Mouse (Mus musculus): ENCODE results near the gene Gm11273.
"Not testable (repeated sequence)": the region's sequence is repeated elsewhere in the genome, so short reads cannot be mapped to it uniquely, and the experiment has no call there.

The Gm11273 gene

GRCm38 (mm10) chr13:21501182-21501581 lies at the start of gene Gm11273:
Gene Gm11273 (minus strand): TSS chr13:21501418.
- not testable (repeated sequence) for DNase-seq

- DNase-seq, result no peak
Observed at GRCm38 (mm10) chr13:21550416-21551110, 49.3 kb upstream of the Gm11273 start.

DNA sequence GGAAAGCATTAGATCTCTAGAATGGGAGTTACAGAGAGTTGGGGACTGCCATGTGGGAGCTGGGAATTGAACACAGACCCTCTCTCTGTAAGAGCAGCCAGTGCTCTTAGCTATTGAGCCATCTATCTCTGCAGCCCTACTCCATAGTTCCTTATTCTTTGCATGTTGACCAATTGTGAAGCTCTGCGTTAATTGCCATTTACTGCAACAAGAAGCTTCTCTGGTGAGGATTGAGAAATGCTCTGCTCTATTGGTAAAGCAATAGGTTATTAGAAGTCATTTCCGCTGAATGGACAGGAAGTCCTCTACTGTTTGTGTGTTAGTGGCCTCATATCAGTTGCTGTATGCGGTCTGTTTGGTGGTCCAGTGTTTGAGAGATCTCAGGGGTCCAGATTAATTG lies 48.3 kb upstream of the Gm11273 start:
- no peak for DNase-seq

DNA sequence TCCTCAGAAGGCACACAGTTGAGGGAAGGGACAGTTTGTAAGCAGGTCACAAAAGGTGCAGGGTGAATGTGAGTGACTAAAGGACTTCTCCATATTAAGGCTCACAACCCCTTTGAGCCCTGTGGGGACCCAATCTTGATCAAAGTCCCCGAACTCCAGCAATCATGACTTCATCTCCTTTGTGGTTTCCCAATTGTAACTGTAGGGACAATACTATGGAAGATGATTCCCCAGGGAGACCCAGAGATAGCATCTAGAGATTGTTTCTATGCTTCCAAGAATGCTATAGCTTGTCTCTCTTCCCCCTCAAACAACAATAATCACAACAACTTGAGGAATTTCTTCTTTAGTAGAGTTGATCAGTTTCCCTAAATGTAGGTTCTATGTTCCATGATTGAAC lies 41.5 kb upstream of the Gm11273 start, which contains the start of gene Olfr1366:
Gene Olfr1366, minus strand, starts transcription at position 101 of the 400 bp plus-strand sequence.
- DNase-seq, result no peak

DNA sequence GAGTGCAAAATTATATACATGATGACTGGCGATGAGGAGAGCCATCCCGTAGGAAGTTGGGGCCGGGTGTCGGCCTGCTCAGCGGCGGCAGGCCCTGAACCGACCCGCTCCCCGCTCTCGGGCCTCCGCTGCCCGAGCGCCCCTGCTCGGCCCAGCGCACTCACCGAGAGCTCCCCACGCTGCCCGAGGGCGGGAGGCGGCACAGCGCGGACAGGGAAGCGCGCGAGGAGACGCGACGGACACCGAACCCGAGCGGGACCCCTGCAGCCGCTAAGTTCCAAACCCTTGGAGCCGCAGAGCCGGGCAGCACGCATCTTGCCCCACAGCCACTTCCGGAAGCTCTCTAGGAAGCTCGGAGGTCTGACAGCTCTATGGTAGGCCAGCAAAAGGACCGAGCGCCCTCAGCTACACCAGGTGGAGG lies 29.6 kb upstream of the Gm11273 start, which contains the start of gene Zkscan8:
Gene Zkscan8, minus strand, starts transcription at position 340 of the 421 bp plus-strand sequence.
- peak; percentile 85 to 91 for DNase-seq

- DNase-seq, result no peak
Observed at GRCm38 (mm10) chr13:21530136-21530535, 28.9 kb upstream of the Gm11273 start.

DNA sequence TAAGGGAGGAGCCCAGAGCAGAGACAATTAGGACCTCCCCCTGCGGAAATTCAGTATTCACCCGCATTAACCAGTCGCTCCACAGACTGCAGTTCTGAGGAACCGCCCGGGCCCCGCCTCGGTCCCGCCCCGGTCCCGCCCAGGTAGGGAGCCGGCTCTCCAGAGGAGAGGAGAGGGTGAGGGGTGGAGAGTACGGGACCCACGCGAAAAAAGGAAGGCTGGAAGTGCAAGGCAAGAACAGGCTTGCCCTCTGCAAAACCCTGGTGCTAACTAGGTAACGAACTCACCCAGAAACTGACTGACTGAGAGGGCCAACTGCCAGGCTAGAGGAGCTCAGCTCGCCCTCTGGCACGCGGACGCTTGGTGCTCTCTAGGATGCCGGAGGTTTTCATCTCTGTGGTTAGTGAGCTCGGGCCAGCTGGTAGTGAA lies 5.0 kb upstream of the Gm11273 start:
- peak; percentile 89 to 91 for DNase-seq

GRCm38 (mm10) chr13:21502296-21502695 lies 1.1 kb upstream of the Gm11273 start:
- DNase-seq, result no peak

GRCm38 (mm10) chr13:21495080-21495479 lies 6.1 kb downstream of the Gm11273 start, which contains the start of gene AK157302:
Gene AK157302 (plus strand): TSS chr13:21495223.
- peak; percentile 21 to 40 for DNase-seq

- no peak for DNase-seq
Observed at GRCm38 (mm10) chr13:21492847-21493246, 8.4 kb downstream of the Gm11273 start.

DNA sequence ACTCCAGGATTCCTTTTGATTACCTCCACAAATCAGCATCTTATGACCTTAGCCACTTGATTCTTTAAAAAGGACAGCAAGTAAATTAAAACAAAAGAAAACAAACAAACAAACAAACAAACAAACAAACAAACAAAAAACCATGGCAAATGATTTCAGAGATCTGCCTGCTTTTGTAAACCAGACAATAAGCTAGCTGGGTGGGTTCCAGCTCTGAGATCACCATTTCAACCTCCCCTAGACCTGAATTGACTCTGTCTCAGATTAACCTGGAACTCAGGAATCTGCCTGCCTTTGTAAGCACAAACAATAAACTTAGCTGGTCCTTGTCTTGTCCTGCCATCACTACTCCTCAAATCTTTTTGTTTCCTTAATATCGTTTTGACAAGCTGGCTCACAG lies 14.3 kb downstream of the Gm11273 start:
- DNase-seq, result no peak

- DNase-seq, result peak; percentile 84 to 86
Observed at GRCm38 (mm10) chr13:21478759-21479670, 22.2 kb downstream of the Gm11273 start, which contains the start of the genes Zkscan4 and Gm10065. Gene Zkscan4 (plus strand): TSS chr13:21478907. Gene Gm10065 (minus strand): TSS chr13:21479441.

GRCm38 (mm10) chr13:21472427-21472826 lies 28.8 kb downstream of the Gm11273 start:
- DNase-seq, result no peak

- no peak for DNase-seq
Observed at GRCm38 (mm10) chr13:21469097-21469496, 32.1 kb downstream of the Gm11273 start.

DNA sequence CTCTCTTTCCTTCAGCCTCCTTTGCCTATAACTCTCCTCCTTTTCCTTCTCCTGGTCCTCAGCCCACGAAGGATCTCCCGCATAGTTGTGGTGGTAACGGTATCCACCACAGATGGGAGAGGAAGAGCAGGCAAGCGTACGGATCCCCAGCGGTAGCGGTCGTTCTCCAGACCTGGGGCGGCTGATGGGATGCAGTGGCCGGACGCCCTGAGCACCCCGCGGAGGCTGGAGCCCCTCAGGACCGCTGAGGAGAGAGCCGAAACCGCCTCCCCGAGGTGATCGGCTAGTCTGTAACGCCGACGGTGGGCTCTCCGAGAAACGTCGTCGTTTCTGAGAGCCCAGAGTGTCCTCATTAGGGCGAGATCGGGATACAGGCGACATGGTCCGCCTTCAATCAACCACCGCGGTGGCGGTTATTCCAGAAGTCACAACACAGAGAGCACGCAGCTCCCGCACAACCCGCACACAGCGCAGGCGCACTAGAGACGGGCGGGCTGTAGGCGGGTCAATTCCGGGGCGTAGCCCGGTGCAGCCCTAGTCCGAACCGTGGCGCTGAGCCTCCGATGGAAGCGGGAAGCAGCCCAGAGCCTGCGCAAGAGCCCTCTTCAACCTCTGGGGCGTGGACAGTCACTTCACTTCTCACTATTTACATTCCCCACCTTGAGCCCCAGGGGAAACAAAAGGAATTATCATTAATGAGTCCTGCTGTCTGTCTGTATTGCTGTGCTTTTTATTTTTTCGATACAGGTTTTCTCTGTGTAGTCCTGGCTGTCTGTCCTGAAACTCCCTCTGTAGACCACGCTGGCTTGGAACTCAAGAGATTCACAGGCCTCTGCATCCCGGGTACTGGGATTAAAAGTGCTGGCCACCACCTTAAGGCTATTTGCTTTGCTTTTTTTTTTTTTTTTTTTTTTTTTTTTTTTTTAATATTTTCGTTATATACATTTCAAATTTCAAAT lies 32.9 kb downstream of the Gm11273 start, which contains the start of gene Nkapl:
Gene Nkapl, minus strand, starts transcription at position 449 of the 959 bp plus-strand sequence.
- peak; percentile 85 to 90 for DNase-seq

- DNase-seq, result no peak
Observed at GRCm38 (mm10) chr13:21467336-21467735, 33.9 kb downstream of the Gm11273 start.

DNA sequence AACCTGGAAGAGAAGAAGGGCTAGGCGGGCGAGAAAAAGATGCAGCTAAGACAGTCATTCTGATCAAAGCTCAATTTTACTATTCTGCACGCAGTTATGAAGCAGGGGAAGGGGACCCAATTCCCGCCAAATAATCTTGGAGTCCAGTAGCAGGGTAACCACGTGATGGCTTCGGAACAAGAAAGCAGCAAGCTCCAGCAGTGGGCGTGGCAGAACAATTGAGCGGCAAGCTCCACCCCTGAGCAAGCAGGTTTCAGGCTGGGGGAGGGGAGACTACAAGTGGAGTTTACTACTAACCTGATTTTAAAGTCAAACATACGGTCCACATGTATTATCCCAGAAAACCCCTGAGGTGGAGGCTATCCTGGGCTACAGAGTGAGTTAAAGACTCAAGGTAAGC lies 38.7 kb downstream of the Gm11273 start:
- DNase-seq, result not testable (repeated sequence)

DNA sequence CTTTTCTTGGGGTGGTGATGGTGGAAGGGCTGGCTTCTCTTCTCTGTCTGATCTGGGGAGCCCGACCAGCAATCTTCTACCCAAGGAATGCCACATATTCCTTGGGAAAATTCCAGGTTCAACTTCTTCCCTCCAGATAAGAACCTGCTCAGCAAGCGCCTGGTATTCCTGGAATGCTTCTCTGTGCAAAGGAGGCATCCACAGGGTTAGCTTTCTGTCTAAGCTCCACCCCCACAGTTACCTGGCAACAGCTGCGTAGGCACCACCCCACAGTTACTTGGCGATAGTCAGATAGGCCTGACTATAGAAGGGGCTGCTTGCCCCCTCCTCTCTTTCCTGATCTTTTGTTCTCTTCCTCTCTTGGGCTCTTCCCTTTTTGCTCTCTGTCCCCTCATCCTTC lies 44.9 kb downstream of the Gm11273 start:
- DNase-seq, result no peak

GRCm38 (mm10) chr13:21454133-21454532 lies 47.1 kb downstream of the Gm11273 start:
- no peak for DNase-seq

- peak; percentile 82 to 84 for DNase-seq
Observed at GRCm38 (mm10) chr13:21453449-21453848, 47.8 kb downstream of the Gm11273 start, which contains the start of gene Zscan26. Gene Zscan26 (minus strand): TSS chr13:21453730.

DNA sequence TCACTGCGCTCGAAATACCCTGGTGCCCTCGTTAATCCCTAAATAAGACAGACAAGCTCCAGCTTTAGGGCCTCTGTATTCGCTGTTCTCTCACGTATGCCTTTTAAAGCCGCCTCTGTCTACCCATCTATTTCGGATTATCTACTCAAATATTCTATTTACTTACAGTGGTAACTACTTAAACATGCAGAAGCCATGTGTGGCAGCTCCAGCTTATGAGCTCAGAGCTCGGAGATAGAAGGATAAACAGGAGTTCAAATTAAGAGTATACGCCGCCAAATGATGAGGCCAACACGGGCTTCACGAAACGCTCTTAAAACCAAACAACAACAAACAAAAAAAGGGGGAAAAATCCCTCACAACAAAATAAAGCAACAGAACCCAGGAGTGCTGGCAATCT lies 48.2 kb downstream of the Gm11273 start:
- DNase-seq, result no peak

Measured in cerebellum, postnatal 10 days (tissue).